Mouse (Mus musculus) forebrain, postnatal 0 days (tissue): ENCODE measurements at regions not wholly inside any gene's neighbourhood (a gene's known extent, or its start where the extent isn't known, plus 50 kb on each side); places are given as distances from the start of the nearest gene placed in this dataset.

Source experiments
- ATAC-seq: fragments of 200-750 bp; cut with Nextera tagmentation; 2 replicates; pipeline ENCODE4 v1.8.0; 2017; ENCODE audit warnings: mild to moderate bottlenecking, moderate library complexity
- DNase-seq: peaks from one replicate; pipeline ENCODE4 v3.0.0-alpha.2; 2015
- H3K27ac ChIP-seq: fragments of 300-500 bp; sonication (generic); 2 replicates; pipeline ENCODE4 v1.5.1; 2014; ENCODE audit warnings: low read depth, mild to moderate bottlenecking, antibody characterized with exemption, low read length, moderate library complexity, mixed read lengths
- H3K27me3 ChIP-seq: fragments of 300-500 bp; sonication (generic); 2 replicates; pipeline ENCODE4 v1.6.1; 2014; ENCODE audit warnings: mild to moderate bottlenecking, low read length, mixed read lengths; ENCODE audit not compliant: insufficient read depth
- H3K36me3 ChIP-seq: fragments of 300-500 bp; sonication (generic); 2 replicates; pipeline ENCODE4 v1.6.1; 2014; ENCODE audit warnings: mild to moderate bottlenecking, moderate library complexity; ENCODE audit not compliant: insufficient read depth
- H3K4me1 ChIP-seq: fragments of 300-500 bp; sonication (generic); 2 replicates; pipeline ENCODE4 v1.6.1; 2014; ENCODE audit warnings: antibody characterized with exemption; ENCODE audit not compliant: insufficient read depth
- H3K4me2 ChIP-seq: fragments of 300-500 bp; sonication (generic); 2 replicates; pipeline ENCODE4 v1.6.1; 2014; ENCODE audit warnings: low read depth, mild to moderate bottlenecking, moderate library complexity
- H3K4me3 ChIP-seq: fragments of 300-500 bp; sonication (generic); 2 replicates; pipeline ENCODE4 v1.5.1; 2014; ENCODE audit warnings: low read depth, low read length, mixed read lengths
- H3K9ac ChIP-seq: fragments of 300-500 bp; sonication (generic); 2 replicates; pipeline ENCODE4 v1.6.1; 2014; ENCODE audit warnings: mild to moderate bottlenecking
- H3K9me3 ChIP-seq: fragments of 300-500 bp; sonication (generic); 2 replicates; pipeline ENCODE4 v1.6.1; 2016; ENCODE audit warnings: low read length
- CTCF ChIP-seq: sonication (generic); IDR thresholded peaks from 2 replicates; pipeline ENCODE4 v1.5.1; 2016; ENCODE audit warnings: antibody characterized with exemption, control low read depth, low read depth
- WGBS: fragments of 180-500 bp; shearing (Covaris S2); extraction: QIAGEN DNeasy Blood & Tissue Kit; methylation state at CpG from one replicate; pipeline ENCODE4 v1.1.7; 2014; 5-methylcytosine and 5-hydroxymethylcytosine counted together

DNA sequence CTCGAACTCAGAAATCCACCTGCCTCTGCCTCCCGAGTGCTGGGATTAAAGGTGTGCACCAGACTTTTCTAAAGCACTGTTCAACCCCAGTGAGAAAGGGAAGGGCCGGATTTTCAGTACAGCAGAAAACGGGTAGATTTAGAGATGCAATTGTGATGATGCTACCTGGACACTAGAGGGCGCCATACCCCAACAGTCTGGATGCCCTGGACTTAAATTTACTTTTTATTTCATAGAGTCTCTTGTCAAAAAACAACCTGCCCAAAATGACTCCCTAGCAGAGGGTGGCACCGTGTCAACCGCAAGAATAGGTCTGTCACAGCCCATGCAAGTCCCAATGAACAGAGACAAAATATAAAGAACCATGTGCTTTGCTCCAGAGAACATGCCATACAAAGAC is 394.2 kb downstream of the Sox9 start:
- no peak for ATAC-seq
- H3K27ac ChIP-seq: no peak overlapping the region
- H3K36me3 ChIP-seq: no peaks in the 10 kb centered on the region
- H3K27me3 ChIP-seq: no peaks in the 10 kb centered on the region
- H3K9me3 ChIP-seq: no peaks in the 10 kb centered on the region
- peak; percentile 82 for TF ChIP-seq CTCF
- 18% methylated on average over 7 of the region's 7 CpGs for WGBS
- H3K4me1 ChIP-seq: peaks cover 6% of the 10 kb centered on the region; the same call in 1 of the 2 replicates
- DNase-seq: peak; percentile 81
- H3K4me3 ChIP-seq: no peak overlapping the region
- H3K9ac ChIP-seq: no peak overlapping the region
- no peak overlapping the region for H3K4me2 ChIP-seq

DNA sequence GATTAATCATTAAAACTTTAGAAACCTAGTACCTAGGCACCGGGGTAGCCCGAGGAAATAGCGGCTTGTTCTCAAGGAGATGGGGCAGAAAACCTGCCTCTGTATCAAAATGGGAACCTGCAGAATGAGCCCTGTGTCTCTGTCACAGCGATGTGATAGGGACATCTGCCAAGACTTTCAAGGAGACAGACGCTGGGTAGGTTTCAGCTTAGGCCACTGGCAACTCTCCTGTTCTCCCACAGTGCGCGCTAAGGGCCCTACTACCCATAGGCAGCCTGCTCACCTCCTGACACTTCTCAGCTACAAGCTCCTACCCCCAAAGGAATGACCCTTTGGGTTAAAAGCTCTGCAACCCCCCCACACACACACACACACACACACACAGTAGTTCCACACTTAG is 396.4 kb downstream of the Sox9 start:
- no peaks in the 10 kb centered on the region for H3K9me3 ChIP-seq
- H3K27me3 ChIP-seq: no peaks in the 10 kb centered on the region
- H3K4me1 ChIP-seq: peaks cover 6% of the 10 kb centered on the region; the same call in 1 of the 2 replicates
- no peak overlapping the region for H3K4me3 ChIP-seq
- TF ChIP-seq CTCF: no peak
- no peaks in the 10 kb centered on the region for H3K36me3 ChIP-seq
- no peak overlapping the region for H3K27ac ChIP-seq
- WGBS: 67% methylated on average over 7 of the region's 7 CpGs
- no peak for ATAC-seq
- DNase-seq: no peak
- H3K9ac ChIP-seq: no peak overlapping the region
- H3K4me2 ChIP-seq: no peak overlapping the region

DNA sequence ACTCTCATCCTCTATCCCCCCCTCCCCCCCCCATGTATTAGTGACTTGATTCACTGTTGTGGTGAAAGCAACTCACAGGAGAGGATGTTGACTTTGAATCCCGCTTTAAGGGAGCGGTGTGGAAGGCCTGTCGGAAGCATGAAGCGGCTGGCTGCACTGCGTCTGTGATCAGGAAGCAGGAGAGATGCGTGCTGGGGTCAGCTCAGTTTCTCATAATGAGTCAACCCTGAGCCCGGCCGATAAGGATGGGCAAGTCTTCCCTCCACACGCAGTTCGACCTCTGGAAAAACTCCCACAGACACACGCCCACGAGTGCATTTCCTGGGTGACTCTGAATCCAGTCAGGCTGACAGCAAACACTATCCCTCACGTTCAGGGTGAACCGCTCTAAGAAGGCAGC is 398.0 kb downstream of the Sox9 start:
- ATAC-seq (no peak), DNase-seq (no peak)
- no peak overlapping the region for H3K4me3 ChIP-seq
- H3K27me3 ChIP-seq: no peaks in the 10 kb centered on the region
- WGBS: 77% methylated on average over 14 of the region's 14 CpGs
- peaks cover 6% of the 10 kb centered on the region; the same call in 1 of the 2 replicates for H3K4me1 ChIP-seq
- H3K9ac ChIP-seq: no peak overlapping the region
- H3K4me2 ChIP-seq: no peak overlapping the region
- no peaks in the 10 kb centered on the region for H3K36me3 ChIP-seq
- no peak for TF ChIP-seq CTCF
- no peaks in the 10 kb centered on the region for H3K9me3 ChIP-seq
- H3K27ac ChIP-seq: no peak overlapping the region

DNA sequence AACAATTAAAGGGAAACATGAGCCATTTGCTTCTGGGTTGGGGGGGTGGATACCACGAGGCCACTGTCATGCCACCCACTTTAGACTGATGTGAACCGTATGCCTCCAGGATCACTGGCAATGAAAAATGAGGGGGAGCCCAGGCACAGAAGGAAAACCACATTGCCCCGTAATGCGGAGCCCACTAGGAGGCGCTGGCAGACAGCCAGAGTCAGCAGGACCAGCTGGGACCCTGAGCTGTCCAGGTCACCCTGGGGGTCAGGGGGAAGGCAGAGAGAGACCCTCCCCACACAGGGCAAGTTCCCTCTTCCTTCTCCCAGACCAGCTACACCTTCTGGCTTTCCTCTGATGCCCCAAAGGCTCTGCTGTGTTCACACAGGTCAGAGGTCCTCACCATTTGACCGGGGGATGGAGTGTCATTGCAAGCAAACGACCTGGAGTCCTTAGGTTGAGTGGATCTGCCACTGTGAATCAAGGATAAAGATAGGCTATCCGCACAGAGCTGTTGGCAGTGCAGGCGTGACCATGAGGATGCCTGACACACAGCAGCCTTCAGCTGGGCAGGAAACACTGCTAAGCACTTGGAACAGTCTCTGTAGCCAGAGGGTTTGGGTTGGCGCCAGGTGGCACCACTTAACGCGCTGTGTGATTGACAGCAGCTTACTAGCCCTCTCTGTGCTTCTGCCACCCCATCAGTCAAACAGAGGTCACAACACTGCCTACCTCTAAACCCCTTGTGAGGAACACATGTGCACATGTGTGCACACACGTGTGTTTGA is 400.2 kb downstream of the Sox9 start:
- DNase-seq (no peak), ATAC-seq (no peak; the same call in 1 of the 2 replicates)
- Histone ChIP-seq H3K36me3 (no peaks in the 10 kb centered on the region), H3K9me3 (no peaks in the 10 kb centered on the region), H3K27ac (no peak overlapping the region), H3K4me2 (no peak overlapping the region), H3K4me3 (no peak overlapping the region), H3K9ac (no peak overlapping the region), H3K4me1 (peaks cover 4% of the 10 kb centered on the region; the same call in 1 of the 2 replicates), H3K27me3 (no peaks in the 10 kb centered on the region)
- TF ChIP-seq CTCF: peak; percentile 39
- WGBS: 39% methylated on average over 13 of the region's 13 CpGs

DNA sequence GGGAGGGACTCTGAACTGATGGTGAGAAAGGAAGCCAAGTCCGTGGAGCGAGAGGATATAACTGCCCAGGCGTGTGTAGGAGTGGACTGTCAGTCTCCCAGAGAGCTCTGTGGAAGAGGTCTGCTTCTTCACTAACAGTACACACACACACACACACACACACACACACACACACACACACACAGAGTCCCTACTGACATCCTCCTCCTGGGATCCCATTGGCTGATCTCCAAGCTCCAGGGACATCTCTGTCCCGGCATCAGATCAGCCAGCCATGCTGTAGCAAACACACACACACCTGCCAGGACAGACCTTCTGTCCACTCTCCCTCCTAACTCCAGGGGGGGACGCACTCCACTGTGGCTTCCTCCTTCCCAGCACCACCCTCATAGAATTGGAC is 401.5 kb downstream of the Sox9 start:
- Histone ChIP-seq H3K4me2 (no peak overlapping the region), H3K27ac (no peak overlapping the region), H3K27me3 (no peaks in the 10 kb centered on the region), H3K9ac (no peak overlapping the region), H3K36me3 (no peaks in the 10 kb centered on the region), H3K4me3 (no peak overlapping the region), H3K4me1 (0 out of 2 replicates have a peak, but pooled peaks cover 4% of the 10 kb centered on the region), H3K9me3 (no peaks in the 10 kb centered on the region)
- no peak for TF ChIP-seq CTCF
- WGBS: 38% methylated on average over 4 of the region's 5 CpGs
- ATAC-seq (no peak), DNase-seq (no peak)

DNA sequence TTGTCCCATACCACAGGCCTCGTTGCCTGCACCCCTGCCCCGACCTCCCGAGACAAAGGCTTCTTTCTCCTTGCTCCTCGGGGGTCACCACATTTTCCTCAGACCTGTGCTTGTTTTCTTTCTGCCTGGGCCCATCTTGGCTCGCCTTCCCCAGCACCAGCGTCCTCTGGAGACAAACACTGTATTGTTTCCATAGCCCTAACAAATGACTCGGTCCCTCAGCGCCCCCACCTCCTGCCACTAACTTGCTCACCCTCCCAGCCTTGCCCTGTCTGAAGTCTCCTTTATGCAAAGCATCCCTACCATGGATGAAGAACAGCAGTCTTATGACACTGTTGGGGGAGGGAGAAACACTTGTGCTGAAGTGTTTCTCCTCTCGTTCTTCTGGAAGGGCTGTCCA is 402.1 kb downstream of the Sox9 start:
- Histone ChIP-seq H3K4me1 (0 out of 2 replicates have a peak, but pooled peaks cover 4% of the 10 kb centered on the region), H3K4me2 (no peak overlapping the region), H3K36me3 (no peaks in the 10 kb centered on the region), H3K4me3 (no peak overlapping the region), H3K27me3 (no peaks in the 10 kb centered on the region), H3K27ac (no peak overlapping the region), H3K9ac (no peak overlapping the region), H3K9me3 (no peaks in the 10 kb centered on the region)
- WGBS: 5% methylated on average over 9 of the region's 9 CpGs
- no peak for DNase-seq
- no peak for ATAC-seq
- no peak for TF ChIP-seq CTCF

DNA sequence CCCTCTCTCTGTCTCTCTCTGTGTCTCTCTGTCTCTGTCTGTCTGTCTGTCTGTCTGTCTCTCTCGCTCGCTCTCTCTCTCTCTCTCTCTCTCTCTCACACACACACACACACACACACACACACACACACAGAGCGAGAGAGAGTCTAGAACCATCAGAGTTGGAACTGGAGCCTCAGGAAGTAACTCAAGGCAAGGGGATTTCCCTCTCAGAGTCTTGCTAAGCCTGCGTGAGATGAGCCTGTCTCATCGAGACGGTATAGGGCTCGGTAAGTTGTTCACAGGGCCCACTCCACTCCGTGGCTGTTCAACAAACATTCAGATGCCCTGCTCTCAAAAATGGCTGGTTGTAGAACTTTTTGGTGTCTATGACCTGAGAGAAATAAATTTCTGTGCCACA is 405.4 kb downstream of the Sox9 start:
- no peak for DNase-seq
- Histone ChIP-seq H3K9me3 (no peaks in the 10 kb centered on the region), H3K4me3 (no peak overlapping the region), H3K36me3 (no peaks in the 10 kb centered on the region), H3K9ac (no peak overlapping the region), H3K27ac (0 out of 2 replicates have a peak overlapping the region, but pooled peaks have one; percentile 45), H3K27me3 (no peaks in the 10 kb centered on the region), H3K4me2 (no peak overlapping the region), H3K4me1 (peaks cover 12% of the 10 kb centered on the region)
- no peak for TF ChIP-seq CTCF
- no peak for ATAC-seq
- 49% methylated on average over 8 of the region's 8 CpGs for WGBS
